Mouse (Mus musculus) neural tube, embryonic 10.5 days (tissue): ENCODE measurements around the gene Pdhb.
"Not testable (repeated sequence)": the region's sequence is repeated elsewhere in the genome, so short reads cannot be mapped to it uniquely, and the experiment has no call there.

ENCODE experiments used
- DNase-seq: peaks from one replicate; pipeline ENCODE4 v3.0.0-alpha.2; 2017; ENCODE audit warnings: low spot score; ENCODE audit errors: extremely low spot score

The Pdhb gene

DNA sequence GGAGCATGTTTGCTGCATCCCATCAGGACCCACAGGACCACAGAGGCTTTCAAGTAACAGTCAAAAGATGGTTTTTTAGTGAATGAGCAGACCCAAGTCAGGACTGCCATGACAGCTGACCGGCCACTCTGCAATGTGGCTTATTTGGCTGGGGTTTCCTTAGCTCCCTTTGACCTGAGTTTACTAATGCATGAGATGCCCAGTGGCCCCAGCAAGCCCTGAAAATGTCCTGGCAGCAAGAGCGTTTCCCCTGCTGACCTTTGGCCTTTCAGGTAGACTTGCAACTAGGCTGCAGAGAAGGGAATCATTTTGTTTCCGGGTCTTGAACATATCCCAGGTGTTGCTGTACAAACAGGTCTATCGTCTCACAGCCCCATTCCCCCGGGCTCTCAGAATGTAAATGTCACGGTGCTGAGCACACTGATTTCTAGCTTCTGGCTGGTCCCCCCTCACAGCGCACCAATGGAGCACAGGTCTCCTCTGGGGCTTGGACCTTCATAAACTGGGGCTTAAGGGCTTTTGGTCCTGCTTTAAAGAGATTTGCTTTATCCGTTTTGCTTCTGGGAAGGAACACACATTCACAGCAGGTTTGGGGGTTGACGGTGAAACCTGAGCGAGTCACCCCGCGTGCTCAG is 18.6 kb upstream of the Pdhb start:
- no peak for DNase-seq

- DNase-seq, result no peak
Observed at GRCm38 (mm10) chr14:8190556-8190955, 17.7 kb upstream of the Pdhb start.

DNA sequence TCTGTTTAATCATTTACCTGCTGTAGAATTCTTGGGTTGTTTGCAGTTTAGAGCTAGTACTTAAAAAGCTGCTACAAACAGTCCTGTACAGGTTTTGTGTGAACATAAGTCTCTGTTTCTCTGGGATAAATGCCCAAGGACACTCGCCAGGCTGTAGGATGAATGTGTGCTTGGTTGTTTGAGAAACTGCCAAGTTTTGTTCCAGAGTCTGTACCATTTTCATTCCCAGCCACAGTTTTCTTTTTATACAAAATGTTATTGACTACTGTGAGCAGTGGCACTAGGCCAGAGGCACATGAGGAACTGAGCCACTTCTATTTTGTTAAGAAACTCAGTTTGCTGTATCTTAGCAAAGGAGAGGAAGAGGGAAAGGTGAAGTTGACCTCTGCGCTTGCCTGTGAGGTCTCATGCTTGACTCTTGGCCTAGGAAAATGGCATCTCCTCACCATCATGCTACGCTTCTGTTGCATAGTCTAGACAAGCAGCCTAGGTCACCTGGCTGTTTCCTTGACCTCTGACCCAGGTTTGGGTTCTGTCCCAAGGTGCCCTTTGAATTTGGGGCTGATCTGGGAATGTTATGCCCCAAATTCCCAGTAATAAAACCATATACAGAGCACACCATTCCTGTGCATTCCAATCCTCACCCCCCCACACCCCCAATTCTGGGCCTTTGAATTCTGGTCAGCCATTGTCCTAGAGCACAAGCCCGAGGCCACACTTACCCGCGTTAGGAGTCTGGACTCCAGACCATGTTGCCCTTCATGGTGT is 13.6 kb upstream of the Pdhb start:
- DNase-seq, result no peak

GRCm38 (mm10) chr14:8183330-8183729 is 10.5 kb upstream of the Pdhb start:
- DNase-seq, result no peak

DNA sequence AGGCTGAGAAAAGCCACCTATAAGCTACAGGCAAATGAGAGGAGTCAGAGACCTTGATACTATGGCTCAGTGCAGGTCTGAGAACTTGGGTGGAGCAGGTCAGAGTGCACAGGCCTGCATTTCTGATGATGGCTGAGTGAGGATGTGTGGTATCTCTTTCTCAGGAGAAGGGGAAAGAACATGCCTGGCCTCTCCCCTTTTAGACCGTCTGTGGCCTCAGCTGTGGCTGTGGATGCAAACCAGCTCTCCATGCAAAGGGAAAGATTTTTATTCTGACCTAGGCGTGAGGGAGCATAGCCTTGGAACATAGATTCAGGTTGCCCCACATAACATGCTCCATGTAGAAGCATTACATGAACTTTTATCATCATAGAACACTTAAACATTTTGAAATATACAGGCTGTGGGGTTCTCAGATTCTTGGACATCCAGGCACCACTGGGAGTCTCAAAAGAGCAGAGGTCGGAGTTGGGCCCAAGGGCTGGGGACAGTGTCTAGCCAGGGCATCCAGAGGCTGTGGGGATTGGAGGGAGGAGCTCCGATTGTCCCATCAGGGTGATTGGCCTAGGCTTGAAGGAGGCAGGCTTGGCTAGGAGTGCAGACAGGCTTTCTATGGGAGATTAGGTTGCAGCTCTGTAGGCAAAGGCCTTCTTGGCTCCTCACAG is 7.7 kb upstream of the Pdhb start:
- DNase-seq, result no peak

- no peak for DNase-seq
Observed at GRCm38 (mm10) chr14:8176251-8176650, 3.4 kb upstream of the Pdhb start.

DNA sequence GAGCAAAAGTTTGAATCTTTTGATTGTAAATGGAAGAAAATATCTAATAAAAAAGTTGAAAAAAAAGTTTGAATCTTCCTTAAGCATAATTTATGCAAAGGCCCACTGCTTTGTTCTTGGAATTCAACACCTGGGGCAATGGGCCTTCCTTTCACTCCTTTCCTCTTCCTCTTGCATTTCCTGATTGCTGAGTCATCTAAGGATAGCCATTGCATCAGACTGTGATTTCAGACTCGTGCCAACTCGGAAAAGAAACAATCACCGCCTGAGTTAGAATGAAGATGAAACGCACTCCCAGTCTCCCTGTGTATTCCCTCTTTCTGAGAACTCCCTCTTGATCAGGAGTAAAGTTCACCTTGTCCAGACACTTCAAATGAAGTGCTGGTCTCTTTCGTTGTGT is 1.8 kb upstream of the Pdhb start:
- no peak for DNase-seq

DNA sequence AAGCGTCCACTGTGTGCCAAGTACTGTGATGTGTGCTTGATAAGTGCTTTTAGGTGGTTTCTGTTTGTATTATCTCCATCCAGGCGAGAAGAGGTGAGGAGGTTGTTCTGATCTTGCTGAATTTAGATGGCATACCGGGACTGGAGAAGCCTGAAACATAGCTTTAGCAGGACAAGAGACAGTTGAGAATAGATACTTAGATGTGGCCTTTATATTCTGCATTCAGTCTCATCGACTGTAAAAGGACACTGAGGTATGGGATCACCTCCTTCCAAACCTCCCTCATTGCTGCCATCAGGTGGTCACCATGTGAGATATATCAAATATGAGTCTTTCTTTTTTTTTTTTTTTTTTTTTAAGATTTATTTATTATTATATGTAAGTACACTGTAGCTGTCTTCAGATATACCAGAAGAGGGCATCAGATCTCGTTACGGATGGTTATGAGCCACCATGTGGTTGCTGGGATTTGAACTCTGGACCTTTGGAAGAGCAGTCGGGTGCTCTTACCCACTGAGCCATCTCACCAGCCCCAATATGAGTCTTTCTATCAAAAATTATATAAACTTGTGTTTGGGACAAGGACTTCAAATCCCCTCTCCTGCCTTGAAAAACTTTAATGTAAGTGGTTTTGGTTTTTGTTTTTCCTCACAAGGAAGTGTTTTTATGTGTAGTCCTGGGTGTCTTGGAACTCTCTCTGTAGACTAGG is 871 bp upstream of the Pdhb start:
- DNase-seq, result not testable (repeated sequence)

- DNase-seq, result no peak
Observed at GRCm38 (mm10) chr14:8164463-8164862, 8.4 kb downstream of the Pdhb start.

- no peak for DNase-seq
Observed at GRCm38 (mm10) chr14:8161777-8162176, 11.0 kb downstream of the Pdhb start.

DNA sequence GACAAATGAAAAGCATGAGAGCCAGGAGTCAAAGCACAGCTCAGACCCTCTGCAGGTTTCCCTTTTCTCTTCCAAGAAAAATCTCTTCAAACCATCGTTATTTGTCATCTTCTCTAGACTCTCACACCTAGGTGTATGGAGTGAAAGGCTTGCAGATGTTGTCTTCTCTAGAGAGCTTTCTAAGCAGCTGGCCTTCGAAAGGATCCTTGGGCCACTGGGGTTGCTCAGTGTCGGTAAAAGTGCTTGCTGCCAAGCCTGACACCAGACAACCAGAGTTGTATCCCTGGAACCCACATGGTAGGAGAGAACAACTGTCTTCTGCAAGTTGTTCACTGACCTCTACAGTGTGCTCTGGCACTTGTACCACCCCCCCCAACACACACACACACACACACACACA is 13.7 kb downstream of the Pdhb start:
- no peak for DNase-seq

DNA sequence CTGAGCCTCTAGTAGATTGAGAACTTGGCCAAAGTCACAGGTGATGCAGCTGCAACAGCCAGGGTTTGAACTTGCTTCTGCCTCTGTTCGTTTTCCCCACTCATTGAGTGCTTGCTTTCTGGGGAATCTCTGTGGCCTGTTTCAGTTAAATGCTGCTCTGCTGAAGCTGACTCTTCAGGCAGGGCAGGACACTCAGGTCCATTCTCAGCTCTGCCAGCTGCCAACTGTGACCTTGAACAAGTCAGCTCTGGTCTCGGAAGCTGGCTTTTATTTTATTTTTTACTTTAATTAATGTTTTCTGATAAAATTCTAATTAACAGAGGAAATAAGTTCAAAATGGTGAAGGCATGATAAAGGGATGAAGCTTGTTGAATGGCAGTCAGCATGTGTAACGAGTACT is 14.1 kb downstream of the Pdhb start:
- no peak for DNase-seq

DNA sequence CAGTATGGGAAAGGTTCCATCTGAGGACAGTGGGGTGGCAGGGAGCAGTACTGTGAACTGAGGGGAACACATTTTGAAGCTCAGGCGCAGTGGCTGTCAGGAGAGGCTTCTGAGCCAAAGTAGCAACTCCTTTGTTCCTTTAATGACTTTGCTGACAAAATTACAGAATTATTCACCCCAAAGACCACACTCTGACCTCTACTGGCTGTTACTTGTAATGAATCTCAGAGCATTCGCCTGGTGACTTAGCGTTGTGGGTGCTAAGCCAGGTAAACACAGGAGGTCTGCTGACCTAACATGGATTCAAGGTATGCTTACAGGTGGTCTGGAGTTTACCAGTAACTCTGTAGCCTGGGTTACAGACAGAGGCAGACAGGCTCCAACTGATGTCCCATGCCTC is 15.9 kb downstream of the Pdhb start:
- no peak for DNase-seq

- no peak for DNase-seq
Observed at GRCm38 (mm10) chr14:8154072-8154471, 18.8 kb downstream of the Pdhb start.

GRCm38 (mm10) chr14:8151757-8152156 is 21.1 kb downstream of the Pdhb start:
- no peak for DNase-seq

DNA sequence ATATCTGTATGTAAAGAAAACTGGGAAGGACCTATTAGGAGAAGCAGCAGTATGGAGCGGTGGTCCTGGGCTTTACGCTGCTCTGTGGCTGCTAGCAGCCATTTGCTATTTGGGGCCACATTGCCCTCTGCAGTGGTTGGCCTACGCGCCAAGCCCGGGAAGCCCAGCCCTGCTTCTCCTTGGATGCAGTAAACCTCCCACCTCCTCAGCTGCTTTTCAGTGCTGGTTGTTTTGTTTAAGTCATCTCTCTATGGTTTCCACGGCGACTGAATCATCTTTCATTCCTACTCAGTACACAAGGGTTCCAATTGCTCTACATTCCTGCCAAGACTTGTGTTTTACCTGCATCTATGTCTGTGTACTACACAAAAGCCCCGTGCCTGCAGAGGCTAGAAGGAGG is 24.0 kb downstream of the Pdhb start:
- no peak for DNase-seq

DNA sequence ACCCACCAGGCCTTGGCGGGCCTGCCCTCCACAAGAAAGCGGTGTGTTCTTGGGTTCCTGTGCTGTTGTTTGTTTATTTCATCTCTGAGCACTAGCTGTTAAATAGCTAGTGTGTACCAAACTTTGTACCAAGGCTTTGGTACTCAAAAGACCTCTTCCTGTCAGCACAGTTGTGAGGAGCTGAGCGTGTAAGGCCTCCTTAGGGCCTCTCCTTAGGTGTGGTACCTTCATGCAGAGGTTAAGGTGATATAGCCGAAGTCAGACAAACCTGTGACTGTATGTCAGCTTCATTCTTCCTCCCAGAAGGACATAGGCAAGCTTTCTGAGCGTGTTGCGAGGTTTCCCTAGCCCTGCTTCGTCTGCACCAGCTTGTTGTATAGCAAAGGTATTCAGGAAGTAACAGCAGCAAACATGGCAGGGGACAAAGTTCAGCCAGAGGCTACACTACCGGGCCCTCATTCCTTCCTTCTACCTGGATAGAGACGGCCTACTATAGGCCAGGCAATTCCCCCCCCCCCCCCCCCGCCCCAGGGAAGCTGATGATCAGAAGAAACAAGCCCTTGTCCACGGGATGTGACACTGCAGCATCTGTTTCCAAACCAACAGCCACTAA is 26.1 kb downstream of the Pdhb start:
- DNase-seq, result no peak

GRCm38 (mm10) chr14:8145594-8146558 is 26.9 kb downstream of the Pdhb start:
- no peak for DNase-seq

DNA sequence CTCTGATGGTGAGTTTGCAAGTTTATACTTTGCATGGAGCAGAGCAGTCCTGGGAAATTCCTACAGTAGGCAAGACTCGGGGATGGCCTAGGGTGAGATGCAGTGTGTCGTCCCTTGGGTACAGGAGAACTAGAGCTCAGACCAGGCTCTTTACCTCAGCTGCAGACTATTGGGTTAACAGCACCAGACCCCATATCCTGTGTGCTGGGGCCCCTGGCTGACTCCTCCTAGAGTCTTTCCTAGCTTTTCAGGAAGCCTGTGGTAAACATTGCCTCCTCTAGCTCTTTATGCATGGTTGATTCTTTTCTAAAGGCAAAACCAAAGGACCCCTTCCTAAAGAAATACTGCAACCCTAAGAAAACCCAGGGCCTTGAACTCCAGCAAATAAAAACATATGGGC is 31.7 kb downstream of the Pdhb start:
- DNase-seq, result no peak
